Mouse (Mus musculus) E14TG2a.4 (cell line): ENCODE measurements around the gene Med13.
A peak's percentile ranks its signal among the peaks of the same experiment; 100 is the strongest.

Experiments used
- H3K27me3 ChIP-seq: 2 replicates; pipeline ENCODE4 v1.6.1; 2014; ENCODE audit warnings: low read length, control low read depth; ENCODE audit not compliant: insufficient read depth
- H3K36me3 ChIP-seq: 2 replicates; pipeline ENCODE4 v1.6.1; 2014; ENCODE audit warnings: low read length, control low read depth; ENCODE audit not compliant: insufficient read depth
- H3K4me1 ChIP-seq: replicated peaks from 2 replicates; pipeline ENCODE4 v1.6.1; 2014; ENCODE audit warnings: low read depth, low read length, control low read depth
- H3K4me3 ChIP-seq: replicated peaks from 2 replicates; pipeline ENCODE4 v1.5.1; 2014; ENCODE audit warnings: mild to moderate bottlenecking, low read length
- H3K9me3 ChIP-seq: 2 replicates; pipeline ENCODE4 v1.6.1; 2014; ENCODE audit warnings: low read length, control low read depth
- CTCF ChIP-seq: conservative IDR thresholded peaks from 2 replicates; pipeline ENCODE4 v1.5.1; 2014; ENCODE audit warnings: low read length
- NANOG ChIP-seq: IDR thresholded peaks from 2 replicates; pipeline ENCODE4 v1.6.1; 2014; ENCODE audit warnings: borderline replicate concordance, low read length, mixed read lengths
- POU5F1 ChIP-seq: IDR thresholded peaks from 2 replicates; pipeline ENCODE4 v1.6.1; 2014; ENCODE audit warnings: low read length, borderline replicate concordance

Med13 gene

DNA sequence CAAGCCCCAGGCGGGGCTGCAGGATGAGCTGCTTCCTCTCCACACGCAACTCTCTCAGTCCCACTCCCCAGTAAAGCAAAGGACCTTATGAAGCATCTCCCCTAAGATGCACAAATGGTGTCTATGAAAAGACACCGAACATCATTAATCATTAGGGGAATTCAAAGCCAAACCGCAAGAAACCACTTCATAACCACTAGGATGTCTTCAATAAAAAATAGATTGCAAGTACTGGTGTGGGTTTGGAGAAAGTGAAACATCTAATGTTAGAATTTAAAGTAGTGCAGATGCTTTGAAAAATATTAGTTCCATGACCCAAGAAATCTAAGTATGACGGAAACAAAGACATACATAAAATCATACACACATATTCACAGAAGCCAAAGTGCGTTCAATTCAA is 65.7 kb downstream of the Med13 start:
- H3K4me3 ChIP-seq, result no peak overlapping the region
- H3K27me3 ChIP-seq, result no peaks in the 10 kb centered on the region
- TF ChIP-seq NANOG (no peak), POU5F1 (no peak), CTCF (no peak)
- no peaks in the 10 kb centered on the region for H3K4me1 ChIP-seq
- H3K36me3 ChIP-seq, result peaks cover 41% of the 10 kb centered on the region
- H3K9me3 ChIP-seq, result no peaks in the 10 kb centered on the region

DNA sequence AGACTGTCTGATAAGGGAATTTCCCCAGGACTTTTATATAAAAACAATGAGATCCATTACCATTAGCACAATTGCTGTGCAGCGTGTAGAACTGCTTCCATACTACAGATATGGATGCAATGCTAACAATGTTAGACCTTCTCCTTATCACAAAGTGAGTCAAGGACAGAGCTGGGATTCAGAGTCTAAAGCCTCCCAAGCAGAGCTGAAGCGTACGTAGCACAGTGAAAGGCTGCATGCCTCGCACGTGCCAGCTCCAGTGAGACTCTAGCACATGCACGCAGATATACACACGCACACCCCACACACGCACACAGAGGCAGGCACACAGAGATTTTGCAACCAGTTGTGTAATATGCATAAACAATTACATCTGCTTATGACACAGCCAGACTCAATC is 71.7 kb downstream of the Med13 start:
- no peak for TF ChIP-seq POU5F1
- TF ChIP-seq NANOG, result no peak
- no peak for TF ChIP-seq CTCF
- Histone ChIP-seq H3K36me3 (peaks cover 78% of the 10 kb centered on the region), H3K9me3 (no peaks in the 10 kb centered on the region)

DNA sequence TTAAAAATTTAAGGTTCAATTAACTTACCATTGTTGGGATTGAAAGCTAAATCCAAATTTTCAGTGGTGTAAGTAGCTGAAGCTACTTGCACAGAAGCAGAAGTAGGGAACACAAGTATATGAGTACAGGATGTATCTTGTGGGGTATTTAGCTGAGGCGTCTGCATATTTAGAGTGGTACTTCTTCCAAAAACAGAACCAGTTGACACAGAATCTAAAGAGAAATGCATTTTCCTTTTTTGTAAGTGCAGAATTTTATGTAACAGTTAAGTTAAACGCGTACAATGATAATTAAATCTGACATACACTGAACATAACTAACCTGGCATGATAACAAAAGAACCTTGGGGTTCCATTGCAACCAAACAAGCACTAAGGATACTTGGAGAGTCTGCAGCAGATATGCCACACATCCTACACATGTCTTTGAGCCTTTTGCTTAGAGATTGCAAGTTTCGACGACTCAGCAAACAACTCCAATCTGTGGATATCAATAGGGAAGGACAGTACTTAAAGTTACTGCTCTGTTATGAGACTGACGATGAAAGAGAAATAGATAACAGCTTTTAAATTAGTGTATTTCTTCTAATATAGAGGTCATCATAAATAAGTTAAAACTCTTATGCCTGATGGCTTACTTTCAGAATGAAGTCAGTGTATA is 78.8 kb downstream of the Med13 start:
- H3K36me3 ChIP-seq, result peaks cover 74% of the 10 kb centered on the region
- no peaks in the 10 kb centered on the region for H3K9me3 ChIP-seq
- no peak for TF ChIP-seq CTCF
- TF ChIP-seq NANOG, result no peak
- TF ChIP-seq POU5F1, result no peak
- no peaks in the 10 kb centered on the region for H3K4me1 ChIP-seq
- H3K4me3 ChIP-seq, result no peak overlapping the region
- H3K27me3 ChIP-seq, result no peaks in the 10 kb centered on the region

More for the DNA sequence above, 71.7 kb downstream of the Med13 start:
- Histone ChIP-seq H3K4me1 (no peaks in the 10 kb centered on the region), H3K27me3 (no peaks in the 10 kb centered on the region), H3K4me3 (no peak overlapping the region)

DNA sequence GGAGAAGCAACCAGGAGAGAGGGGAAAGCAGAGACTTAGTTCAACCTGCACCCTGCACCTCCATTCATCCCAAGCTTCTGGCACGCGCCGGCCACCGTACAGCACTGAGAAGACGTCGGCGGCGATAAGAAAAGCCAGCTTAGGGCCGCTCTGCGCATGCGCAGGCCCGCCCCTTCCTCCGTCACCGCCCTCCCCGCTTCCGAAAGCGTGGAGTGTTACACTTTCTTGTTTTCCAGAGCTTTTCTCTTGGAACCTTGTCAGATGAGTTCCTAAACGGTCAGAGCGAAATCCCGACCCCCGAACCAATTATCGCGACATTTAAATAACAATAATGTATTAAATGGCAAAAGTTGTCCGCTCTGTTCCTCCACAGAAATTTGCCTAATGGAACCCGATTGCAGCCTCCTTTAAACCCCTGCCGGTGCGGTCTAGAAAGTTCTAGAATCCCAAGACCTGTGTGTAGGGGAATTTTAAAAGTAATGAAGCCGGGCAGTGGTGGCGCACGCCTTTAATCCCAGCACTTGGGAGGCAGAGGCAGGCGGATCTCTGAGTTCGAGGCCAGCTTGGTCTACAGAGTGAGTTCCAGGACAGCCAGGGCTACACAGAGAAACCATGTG is 99.8 kb downstream of the Med13 start, which contains the start of gene Ints2:
Ints2 (minus strand) TSS at position 116 of the 617 bp plus-strand sequence.
- peaks cover 24% of the 10 kb centered on the region for H3K36me3 ChIP-seq
- TF ChIP-seq POU5F1, result no peak
- TF ChIP-seq CTCF, result no peak
- no peak for TF ChIP-seq NANOG
- H3K4me1 ChIP-seq, result peaks cover 14% of the 10 kb centered on the region
- peak within 1 kb of the TSS; percentile 82 for H3K4me3 ChIP-seq
- H3K9me3 ChIP-seq, result no peaks in the 10 kb centered on the region
- no peaks in the 10 kb centered on the region for H3K27me3 ChIP-seq

DNA sequence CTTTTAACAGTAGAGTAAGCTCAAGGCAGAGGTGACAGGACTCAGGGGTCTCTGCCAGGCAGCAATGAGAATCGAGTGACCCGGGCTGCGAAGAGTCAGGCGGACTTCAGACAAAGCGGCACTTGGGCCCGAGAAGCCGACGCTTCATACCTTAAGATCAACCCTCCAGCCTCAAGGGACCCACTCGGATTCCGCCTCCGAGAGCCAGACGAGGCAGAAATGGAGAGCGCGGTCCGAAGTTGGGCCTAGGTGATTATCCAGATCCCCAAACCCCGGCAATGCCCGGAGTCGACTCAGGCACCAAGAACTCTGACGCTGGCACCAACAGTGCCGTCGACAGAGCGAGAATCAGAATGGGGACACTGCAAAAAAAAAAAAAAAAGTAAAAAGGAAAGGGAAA is 100.3 kb downstream of the Med13 start:
- H3K4me1 ChIP-seq, result peaks cover 14% of the 10 kb centered on the region
- H3K27me3 ChIP-seq, result no peaks in the 10 kb centered on the region
- H3K9me3 ChIP-seq, result no peaks in the 10 kb centered on the region
- no peak for TF ChIP-seq POU5F1
- TF ChIP-seq CTCF, result no peak
- TF ChIP-seq NANOG, result no peak
- H3K36me3 ChIP-seq, result peaks cover 29% of the 10 kb centered on the region
- H3K4me3 ChIP-seq, result peak overlapping the region; percentile 82

DNA sequence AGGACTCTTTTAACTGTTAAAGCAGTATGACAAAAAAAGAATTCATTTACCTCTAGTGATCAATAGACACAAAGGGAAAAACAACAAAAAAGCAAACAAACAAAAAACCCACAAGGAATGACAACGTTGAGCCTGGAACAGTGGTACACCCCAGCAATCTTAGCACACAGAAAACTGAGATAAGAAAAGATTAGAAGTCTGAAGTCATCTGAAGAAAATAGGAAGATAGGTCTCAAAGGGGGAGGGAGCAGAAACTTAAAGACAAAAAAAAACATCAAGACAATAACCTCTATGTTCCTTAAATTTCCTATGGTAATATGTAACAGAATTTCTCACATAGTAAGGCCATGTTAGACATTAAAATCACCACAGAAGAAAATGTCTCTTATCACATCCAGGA is 104.1 kb downstream of the Med13 start:
- Histone ChIP-seq H3K27me3 (no peaks in the 10 kb centered on the region), H3K4me1 (peaks cover 17% of the 10 kb centered on the region), H3K9me3 (no peaks in the 10 kb centered on the region), H3K4me3 (no peak overlapping the region), H3K36me3 (peaks cover 60% of the 10 kb centered on the region)
- TF ChIP-seq NANOG (no peak), CTCF (no peak), POU5F1 (no peak)

DNA sequence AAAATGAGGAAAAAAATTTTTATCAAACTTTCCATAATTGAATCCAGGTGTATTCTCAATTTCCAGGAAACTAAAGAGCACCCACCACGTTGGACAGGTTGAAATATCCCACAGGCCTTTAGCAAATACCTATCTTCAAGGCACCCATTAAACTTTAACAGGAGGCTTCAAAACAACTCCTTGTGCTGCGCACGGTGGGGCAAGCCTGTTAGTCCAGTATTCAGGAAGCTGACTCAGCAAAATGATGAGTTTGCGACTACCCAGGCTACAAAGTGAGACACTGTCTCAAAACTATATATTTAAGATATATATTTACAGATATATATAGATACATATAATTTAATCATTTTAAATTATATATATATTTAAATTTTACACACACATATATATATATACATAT is 125.0 kb downstream of the Med13 start:
- Histone ChIP-seq H3K27me3 (no peaks in the 10 kb centered on the region), H3K4me1 (no peaks in the 10 kb centered on the region), H3K4me3 (no peak overlapping the region), H3K9me3 (no peaks in the 10 kb centered on the region), H3K36me3 (peaks cover 88% of the 10 kb centered on the region)
- no peak for TF ChIP-seq CTCF

DNA sequence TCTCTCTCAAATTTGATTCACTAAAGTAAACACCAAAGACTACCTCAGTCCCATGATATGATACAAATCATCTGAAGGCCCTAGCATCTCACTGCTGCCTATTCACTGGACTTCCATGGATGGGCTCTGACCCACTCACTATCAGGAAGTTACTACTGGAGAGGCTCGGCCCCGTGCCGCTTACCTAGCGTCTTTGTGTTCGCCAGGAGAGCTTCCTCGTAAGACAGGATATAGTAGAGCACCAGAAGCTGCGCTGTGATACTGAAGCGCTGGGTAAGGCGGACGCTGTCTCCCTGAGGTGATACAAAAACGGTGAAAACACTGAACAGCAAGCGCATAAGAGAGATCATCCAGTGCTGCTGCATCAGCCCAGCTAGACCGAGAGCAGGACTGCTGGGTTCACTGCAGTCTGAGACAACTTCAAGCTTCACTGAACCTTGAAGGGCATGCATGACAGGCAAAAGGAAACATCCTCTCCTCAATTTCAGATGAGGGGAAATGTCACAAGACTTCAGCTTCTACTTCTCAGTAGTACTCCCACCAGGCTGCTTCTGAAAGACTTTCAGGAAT is 125.5 kb downstream of the Med13 start:
- no peaks in the 10 kb centered on the region for H3K4me1 ChIP-seq
- H3K9me3 ChIP-seq, result no peaks in the 10 kb centered on the region
- H3K36me3 ChIP-seq, result peaks cover 88% of the 10 kb centered on the region
- no peak overlapping the region for H3K4me3 ChIP-seq
- no peaks in the 10 kb centered on the region for H3K27me3 ChIP-seq
- TF ChIP-seq POU5F1 (no peak), NANOG (no peak), CTCF (no peak)

DNA sequence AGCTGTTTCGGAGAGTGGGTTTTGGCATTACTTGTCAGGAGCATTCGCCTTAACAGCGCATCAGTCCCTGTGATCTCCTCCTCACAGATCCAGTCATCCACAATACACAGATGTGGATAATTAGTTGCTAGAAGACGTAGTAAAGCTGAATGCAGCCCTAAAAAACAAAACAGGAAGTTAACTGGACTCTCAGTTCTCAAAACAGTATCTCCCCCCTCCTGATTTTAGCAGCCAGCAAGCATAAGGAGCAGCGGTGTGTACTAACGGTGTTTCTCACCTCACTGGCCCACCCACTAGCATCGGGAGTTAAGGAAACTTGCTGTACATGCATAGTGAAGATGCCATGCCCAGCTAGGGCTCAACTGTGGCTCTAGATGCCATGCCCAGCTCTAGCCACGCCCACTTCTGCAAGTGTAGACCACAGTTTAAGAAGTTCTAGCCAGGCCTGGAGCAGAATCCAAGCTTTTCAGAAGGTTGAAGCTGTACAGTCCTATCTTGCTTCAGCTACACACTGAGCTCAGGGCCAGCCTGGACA is 130.7 kb downstream of the Med13 start:
- H3K36me3 ChIP-seq, result peaks cover 81% of the 10 kb centered on the region
- no peak overlapping the region for H3K4me3 ChIP-seq
- H3K27me3 ChIP-seq, result no peaks in the 10 kb centered on the region
- H3K9me3 ChIP-seq, result no peaks in the 10 kb centered on the region
- no peaks in the 10 kb centered on the region for H3K4me1 ChIP-seq
- TF ChIP-seq CTCF (no peak), NANOG (no peak), POU5F1 (no peak)
